Mouse (Mus musculus): Measurements from ENCODE around the gene Crp.

GRCm38 (mm10) chr1:172697422-172697821, 433 bp upstream of the Crp start:
- TF ChIP-seq CTCF (IDR thresholded peaks at IDR 0.05 in 2 of 3, conservative IDR thresholded peaks at IDR 0.05 in 1 of 3; ENCODE audit: control insufficient read depth in 1 of 3, insufficient read depth in 1 of 3, low read depth in 2 of 3, low read length in 3 of 3, poor library complexity in 1 of 3, severe bottlenecking in 1 of 3) (no peak), MAX (IDR thresholded peaks at IDR 0.05; ENCODE audit: low read length) (no peak), ETS1 (IDR thresholded peaks at IDR 0.05; ENCODE audit: low read depth, low read length) (no peak), GABPA (IDR thresholded peaks at IDR 0.05; ENCODE audit: low read depth, low read length) (no peak)
